Mouse (Mus musculus) cerebellum, adult (tissue): ENCODE results near the gene Nrg3.

ENCODE experiments used
- ATAC-seq: cut with Nextera tagmentation; 2 replicates; pipeline ENCODE4 v1.9.2; 2017; ENCODE audit warnings: mild to moderate bottlenecking, moderate library complexity, mixed read lengths; ENCODE audit not compliant: insufficient number of reproducible peaks, low FRiP score, low TSS enrichment

Gene Nrg3

DNA sequence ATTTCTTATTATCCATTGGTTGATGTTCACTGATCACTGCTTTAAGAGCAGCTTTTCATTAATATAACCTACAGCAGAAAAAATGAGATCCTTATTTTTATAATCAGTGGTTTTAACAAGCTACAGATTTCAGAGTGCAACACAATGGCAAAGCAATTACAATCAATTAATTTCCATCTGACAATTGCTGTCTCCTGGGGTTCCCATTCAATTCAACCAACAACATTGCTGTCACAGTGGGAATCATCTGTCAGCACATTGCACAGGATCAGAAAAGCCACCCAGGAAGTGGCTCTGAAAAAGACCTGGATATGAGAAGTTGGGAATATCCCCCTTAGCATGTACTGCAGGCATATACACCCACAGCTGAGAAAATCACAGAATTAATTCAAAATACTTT, 458.8 kb downstream of the Nrg3 start:
- no peak for ATAC-seq

DNA sequence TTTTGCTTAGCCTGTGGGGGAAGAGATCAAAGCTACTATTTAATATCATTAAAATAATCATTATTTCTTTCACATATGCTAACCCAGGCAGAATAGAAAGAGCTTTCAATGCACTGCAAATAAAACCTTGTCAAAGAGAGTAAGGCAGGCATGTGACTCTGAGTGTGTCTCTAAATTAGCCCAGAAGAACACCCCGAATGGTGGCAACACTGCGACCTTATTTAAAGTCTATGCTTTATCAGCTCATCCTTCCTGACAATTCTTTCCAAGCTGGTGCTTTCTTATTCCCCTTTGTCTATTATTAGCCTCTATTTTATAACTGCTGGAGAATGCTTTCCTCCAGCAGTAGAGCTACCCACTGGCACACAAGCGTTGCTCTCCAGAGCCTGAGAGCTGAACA, 475.0 kb downstream of the Nrg3 start:
- ATAC-seq: no peak

DNA sequence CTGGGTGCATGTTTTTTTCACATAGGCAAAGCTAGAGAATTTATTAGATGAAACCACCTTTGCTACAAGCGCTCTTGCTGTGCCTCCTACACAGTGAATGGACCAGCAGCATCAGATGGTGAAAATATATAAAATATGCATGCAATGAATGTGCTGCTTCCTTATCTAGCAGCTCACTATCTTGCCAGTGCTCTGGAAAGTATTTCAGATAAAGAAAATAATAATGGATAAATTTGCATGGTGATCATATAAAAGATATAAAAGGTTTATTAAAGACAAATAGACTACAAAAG, 480.4 kb downstream of the Nrg3 start:
- ATAC-seq: no peak

DNA sequence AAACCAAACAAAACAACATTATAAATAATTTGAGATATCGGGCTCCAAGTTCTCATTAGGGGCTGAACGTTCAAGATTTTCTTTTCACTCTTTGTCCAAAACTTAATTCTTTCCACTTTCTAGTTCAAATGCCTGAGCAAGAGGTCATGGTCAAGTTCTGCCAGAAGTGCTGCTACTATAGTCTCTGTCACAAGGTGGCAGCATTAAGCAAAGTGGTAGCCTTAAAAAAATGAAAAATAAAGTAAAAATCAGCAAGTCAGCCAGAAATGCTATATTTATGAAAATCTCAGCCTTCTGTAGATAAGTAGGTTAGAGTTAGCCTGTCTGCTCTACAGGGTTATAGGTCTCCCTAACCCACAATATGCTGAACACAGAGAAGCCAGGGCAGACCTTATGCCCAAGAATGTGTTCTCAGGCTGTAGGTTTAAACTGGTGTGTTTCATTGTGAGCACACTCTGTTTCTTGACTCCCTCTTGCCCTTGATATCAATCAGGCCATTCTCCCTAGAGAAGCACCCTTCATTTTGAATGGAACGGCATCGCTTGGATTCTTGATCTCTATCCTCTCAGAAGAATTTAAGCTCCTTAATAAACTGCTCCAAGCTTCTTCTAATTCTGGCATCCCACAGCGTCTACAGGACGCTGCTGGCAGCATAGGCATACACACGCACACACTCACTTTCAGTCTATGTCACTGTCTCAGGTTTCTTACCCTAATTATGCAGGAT, 480.9 kb downstream of the Nrg3 start:
- peak; percentile 81 for ATAC-seq

- no peak for ATAC-seq
Measured at GRCm38 (mm10) chr14:38959367-38959766, 513.5 kb downstream of the Nrg3 start.

GRCm38 (mm10) chr14:38937481-38937880, 535.4 kb downstream of the Nrg3 start:
- ATAC-seq: no peak

GRCm38 (mm10) chr14:38936483-38937054, 536.3 kb downstream of the Nrg3 start:
- ATAC-seq: peak; percentile 45; the same call in 1 of the 2 replicates

DNA sequence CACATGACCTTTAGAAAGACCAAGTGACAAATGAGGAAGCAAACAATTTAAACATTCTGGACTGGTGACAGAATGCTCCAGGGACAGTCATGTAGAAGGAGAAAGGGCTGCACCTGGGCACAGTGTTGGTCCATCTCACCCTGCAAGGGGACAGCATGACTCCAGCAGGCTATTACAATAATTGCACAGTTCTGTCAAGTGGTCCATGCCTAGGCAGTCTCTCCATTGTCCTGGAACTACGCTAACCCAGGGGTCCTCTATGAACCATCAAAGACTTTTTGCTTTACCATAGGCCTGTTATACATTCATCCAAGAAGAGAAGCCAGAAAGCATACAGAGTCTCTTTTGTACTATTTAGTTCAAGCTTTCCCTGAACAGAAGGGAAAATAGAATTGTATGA, 549.2 kb downstream of the Nrg3 start:
- ATAC-seq: no peak

DNA sequence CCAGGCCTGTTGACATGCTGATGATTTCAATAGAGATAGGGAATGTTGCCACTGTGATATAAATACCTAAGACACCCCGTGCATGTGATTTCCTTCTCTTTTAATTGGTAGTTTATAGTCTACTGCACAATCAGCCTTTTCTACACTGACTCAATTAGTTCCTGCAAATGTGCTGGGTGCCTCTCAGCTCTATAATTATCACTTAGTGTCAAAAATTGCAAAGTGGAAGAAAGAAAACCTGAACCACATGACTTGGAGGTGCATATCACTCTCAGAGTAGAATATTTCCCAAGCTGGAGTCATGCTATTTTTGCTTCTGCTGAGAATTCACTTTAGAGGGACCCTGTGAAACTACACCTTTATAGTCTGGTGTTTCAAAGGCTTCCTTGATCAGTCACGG, 552.1 kb downstream of the Nrg3 start:
- no peak for ATAC-seq

- no peak for ATAC-seq
Measured at GRCm38 (mm10) chr14:38870591-38870990, 602.3 kb downstream of the Nrg3 start.

DNA sequence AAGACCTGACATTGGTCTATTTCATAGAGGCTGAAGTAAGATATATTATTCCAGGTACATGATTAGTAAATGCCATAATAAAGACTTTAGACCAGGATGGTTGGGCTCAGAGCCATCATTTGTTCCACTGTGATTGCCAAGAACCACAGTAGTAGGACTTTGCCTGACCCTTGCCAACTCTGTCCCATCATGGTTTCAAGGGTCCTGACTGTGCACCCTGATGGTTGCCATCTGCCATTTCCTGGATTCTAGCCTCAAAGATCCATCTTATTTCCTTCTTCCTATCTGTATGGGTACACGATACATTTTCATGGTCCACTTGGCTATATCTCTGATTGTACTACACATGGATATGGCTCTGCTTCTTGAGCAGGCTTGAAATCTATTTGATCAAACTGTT, 625.3 kb downstream of the Nrg3 start:
- ATAC-seq: peak; percentile 90

DNA sequence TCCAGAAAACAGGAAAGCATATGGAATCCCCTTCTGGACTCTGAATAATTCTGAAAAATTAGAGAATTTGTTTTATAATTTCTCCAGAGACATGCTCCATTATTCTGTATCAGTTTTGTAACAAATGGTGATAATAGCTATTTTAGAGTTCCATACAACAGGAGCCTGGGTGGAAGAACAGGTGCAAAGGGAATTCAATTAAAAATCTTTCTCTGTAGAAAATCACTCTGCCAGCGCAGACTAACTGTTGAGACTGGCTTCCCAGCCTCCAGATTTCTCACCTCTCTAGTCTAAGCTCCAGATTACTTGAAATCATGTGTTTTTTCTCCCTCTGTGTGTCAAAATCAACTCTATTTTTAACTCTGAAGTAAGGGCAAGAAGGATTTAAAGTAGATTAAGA, 625.8 kb downstream of the Nrg3 start:
- ATAC-seq: peak; percentile 70

- ATAC-seq: no peak
Measured at GRCm38 (mm10) chr14:38835006-38835405, 637.9 kb downstream of the Nrg3 start.

GRCm38 (mm10) chr14:38824891-38825290, 648.0 kb downstream of the Nrg3 start:
- ATAC-seq: peak; percentile 45; the same call in 1 of the 2 replicates

GRCm38 (mm10) chr14:38797027-38797426, 675.9 kb downstream of the Nrg3 start:
- no peak for ATAC-seq

GRCm38 (mm10) chr14:38775291-38776116, 697.4 kb downstream of the Nrg3 start:
- ATAC-seq: no peak

DNA sequence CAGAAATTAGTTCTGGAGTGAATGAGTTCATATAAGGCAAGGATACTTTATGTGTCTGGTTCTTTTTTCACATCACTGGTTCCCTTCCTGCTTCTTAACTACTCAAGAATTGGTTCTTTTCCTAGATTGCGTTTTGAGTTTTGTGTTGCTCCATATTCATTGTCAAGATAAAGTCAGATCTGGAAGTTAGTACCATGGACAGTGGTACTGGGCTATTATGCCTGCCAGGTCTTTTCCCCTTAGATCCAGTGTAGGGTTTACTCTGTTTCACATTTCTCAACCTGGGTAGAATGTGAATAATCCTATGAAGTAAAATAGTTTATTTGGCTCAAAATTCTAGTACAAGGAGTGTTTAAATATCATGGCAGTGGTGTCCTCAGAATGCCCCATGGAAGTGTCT, 698.1 kb downstream of the Nrg3 start:
- no peak for ATAC-seq

DNA sequence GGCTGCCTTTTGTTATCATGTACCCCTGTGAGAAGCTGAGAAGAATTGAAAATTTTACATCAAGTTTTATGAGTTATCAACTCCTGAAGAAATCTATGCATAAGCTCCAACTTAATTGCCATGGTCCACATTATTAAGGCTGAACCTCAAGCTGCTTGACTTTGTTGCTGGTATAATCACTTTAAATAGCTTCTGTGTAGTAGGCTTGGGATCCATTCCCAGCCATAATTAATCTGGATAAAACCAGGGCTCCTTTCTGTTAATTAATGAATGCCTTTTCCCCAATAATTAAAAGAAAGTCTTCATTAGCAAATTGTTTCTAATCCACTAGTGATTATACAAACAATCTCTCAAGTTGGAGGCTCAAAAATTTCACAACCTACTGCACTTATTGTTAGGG, 742.4 kb downstream of the Nrg3 start:
- no peak for ATAC-seq

DNA sequence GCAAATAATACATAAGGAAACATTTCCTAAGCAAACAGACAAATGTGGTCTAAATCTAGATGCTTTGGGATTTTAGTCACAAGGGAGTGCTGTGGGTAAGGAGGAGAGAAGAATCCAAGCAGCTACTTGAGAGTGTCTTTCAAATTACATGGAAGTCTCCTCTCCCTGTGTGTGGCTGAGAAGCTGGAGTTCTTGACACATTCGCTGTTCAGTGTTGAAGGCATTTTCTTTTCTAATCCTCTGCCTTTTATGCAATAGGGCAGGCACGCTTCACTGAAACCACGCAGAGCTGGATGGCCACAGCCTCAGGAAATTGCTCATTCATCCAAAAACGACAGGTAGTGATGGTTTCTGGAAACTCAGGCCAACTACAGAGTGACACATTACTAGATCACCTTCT, 769.0 kb downstream of the Nrg3 start:
- no peak for ATAC-seq

DNA sequence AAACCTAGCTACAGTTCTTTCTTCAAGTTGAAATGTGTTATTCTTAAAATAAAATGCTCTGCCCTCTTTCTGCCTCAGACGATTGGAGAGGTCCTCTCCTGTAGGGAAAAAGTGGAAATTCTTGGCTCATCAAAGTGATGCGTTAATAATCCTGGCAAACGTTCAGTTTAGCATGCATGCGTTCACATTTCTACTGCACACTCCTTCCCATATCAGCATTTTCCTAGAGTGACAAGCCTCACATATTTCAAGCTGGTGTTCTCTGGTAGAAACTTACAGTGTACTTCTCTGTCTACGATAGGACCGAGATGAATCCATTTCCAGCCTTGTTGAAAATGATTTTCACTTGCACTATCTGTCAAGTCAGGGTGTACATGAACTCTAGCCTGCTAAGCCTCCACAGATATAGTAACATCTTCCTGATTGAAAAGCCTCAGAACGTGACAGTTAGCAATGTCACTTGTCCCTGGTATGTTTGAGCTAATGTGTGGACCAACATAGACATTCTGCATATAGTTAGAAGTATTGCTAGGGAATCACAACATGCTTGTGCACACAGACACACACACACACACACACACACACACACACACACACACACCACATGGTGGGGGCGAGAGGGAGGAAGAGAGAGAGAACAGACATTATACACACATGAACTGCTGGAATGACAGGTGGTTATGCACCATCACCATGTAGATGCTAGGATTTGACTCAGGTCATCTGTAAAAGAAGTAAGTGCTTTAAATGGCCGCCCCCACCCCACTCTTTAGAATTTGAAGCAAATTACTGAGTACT, 770.1 kb downstream of the Nrg3 start:
- no peak for ATAC-seq

- ATAC-seq: no peak
Measured at GRCm38 (mm10) chr14:38701413-38701812, 771.5 kb downstream of the Nrg3 start.
